Mouse (Mus musculus) testis, postnatal 10 days (tissue): ENCODE measurements around the gene Slc9a5.

Source experiments
- DNase-seq: peaks from one replicate; pipeline ENCODE4 v3.0.0; 2021; ENCODE audit warnings: low spot score

The Slc9a5 gene

GRCm38 (mm10) chr8:105348450-105349095 is at the start of gene Slc9a5:
Gene Slc9a5, plus strand, starts transcription at chr8:105348843.
- DNase-seq: peak; percentile 69

- DNase-seq: no peak
Measured at GRCm38 (mm10) chr8:105299962-105300361, 48.7 kb upstream of the Slc9a5 start.

- no peak for DNase-seq
Measured at GRCm38 (mm10) chr8:105303396-105303795, 45.2 kb upstream of the Slc9a5 start.

- no peak for DNase-seq
Measured at GRCm38 (mm10) chr8:105303874-105304273, 44.8 kb upstream of the Slc9a5 start.

- DNase-seq: no peak
Measured at GRCm38 (mm10) chr8:105304325-105305210, 44.1 kb upstream of the Slc9a5 start.

GRCm38 (mm10) chr8:105305211-105306145 is 43.2 kb upstream of the Slc9a5 start, which contains the start of gene Elmo3:
Gene Elmo3, plus strand, starts transcription at chr8:105305601.
- peak; percentile 78 for DNase-seq

GRCm38 (mm10) chr8:105306146-105306691 is 42.4 kb upstream of the Slc9a5 start:
- DNase-seq: no peak

- DNase-seq: no peak
Measured at GRCm38 (mm10) chr8:105307670-105308069, 41.0 kb upstream of the Slc9a5 start.

- no peak for DNase-seq
Measured at GRCm38 (mm10) chr8:105308428-105308827, 40.2 kb upstream of the Slc9a5 start.

- DNase-seq: no peak
Measured at GRCm38 (mm10) chr8:105309142-105309847, 39.3 kb upstream of the Slc9a5 start.

- no peak for DNase-seq
Measured at GRCm38 (mm10) chr8:105310118-105310517, 38.5 kb upstream of the Slc9a5 start.

- DNase-seq: no peak
Measured at GRCm38 (mm10) chr8:105311718-105312117, 36.9 kb upstream of the Slc9a5 start.

GRCm38 (mm10) chr8:105312891-105313481 is 35.7 kb upstream of the Slc9a5 start:
- DNase-seq: no peak

GRCm38 (mm10) chr8:105313622-105314402 is 34.8 kb upstream of the Slc9a5 start:
- no peak for DNase-seq

- no peak for DNase-seq
Measured at GRCm38 (mm10) chr8:105315073-105315769, 33.4 kb upstream of the Slc9a5 start.

GRCm38 (mm10) chr8:105317941-105318340 is 30.7 kb upstream of the Slc9a5 start:
- no peak for DNase-seq

- no peak for DNase-seq
Measured at GRCm38 (mm10) chr8:105318662-105319190, 29.9 kb upstream of the Slc9a5 start.

GRCm38 (mm10) chr8:105323183-105323582 is 25.5 kb upstream of the Slc9a5 start:
- no peak for DNase-seq

- DNase-seq: peak; percentile 63
Measured at GRCm38 (mm10) chr8:105325641-105326093, 23.0 kb upstream of the Slc9a5 start.
